Mouse (Mus musculus) heart, adult 2 months (tissue): ENCODE measurements around the gene Olig1. TPM values are rescaled to one million over a fixed set of nuclear protein-coding genes. Genes with fewer than 3 reads are reported as not detected.

ENCODE experiments used
- DNase-seq, 2 experiments: peaks; one replicate each; pipeline ENCODE4 v3.0.0; 2021
- H3K27ac ChIP-seq: fragments of 200-600 bp; 2 replicates; pipeline ENCODE4 v1.8.1; 2022
- H3K27me3 ChIP-seq: fragments of 200-500 bp; 2 replicates; pipeline ENCODE4 v1.6.1; 2012; ENCODE audit warnings: mild to moderate bottlenecking, low read length, inconsistent platforms, mixed read lengths; ENCODE audit not compliant: control insufficient read depth, insufficient read depth
- H3K36me3 ChIP-seq: fragments of 200-500 bp; 2 replicates; pipeline ENCODE4 v1.6.1; 2012; ENCODE audit warnings: low read length, inconsistent platforms; ENCODE audit not compliant: control insufficient read depth, insufficient read depth
- H3K4me1 ChIP-seq: fragments of 200-500 bp; 2 replicates; pipeline ENCODE4 v1.6.1; 2011; ENCODE audit warnings: low read length; ENCODE audit not compliant: control insufficient read depth, insufficient read depth
- H3K4me3 ChIP-seq: fragments of 200-600 bp; 2 replicates; pipeline ENCODE4 v1.8.1; 2022
- H3K79me2 ChIP-seq: fragments of 200-500 bp; replicated peaks from 2 replicates; pipeline ENCODE4 v1.6.1; 2012; ENCODE audit warnings: mild to moderate bottlenecking, inconsistent platforms, low read length, moderate library complexity, mixed read lengths; ENCODE audit not compliant: control insufficient read depth, insufficient read depth
- H3K9ac ChIP-seq: fragments of 200-500 bp; 2 replicates; pipeline ENCODE4 v1.6.1; 2012; ENCODE audit warnings: low read depth, mild to moderate bottlenecking, control low read depth, inconsistent platforms, low read length, mixed read lengths
- CTCF ChIP-seq: fragments of 200-600 bp; IDR thresholded peaks from 2 replicates; pipeline ENCODE4 v1.8.1; 2022; ENCODE audit warnings: antibody characterized with exemption, mild to moderate bottlenecking, moderate library complexity
- EP300 ChIP-seq: fragments of 200-500 bp; IDR thresholded peaks from 2 replicates; pipeline ENCODE4 v1.6.1; 2011; ENCODE audit warnings: low read depth, low read length, control low read depth; ENCODE audit not compliant: insufficient read depth
- POLR2A ChIP-seq: fragments of 200-500 bp; IDR thresholded peaks from 2 replicates; pipeline ENCODE4 v1.6.1; 2011; ENCODE audit warnings: mild to moderate bottlenecking, low read depth, low read length, control low read depth; ENCODE audit not compliant: insufficient read depth
- WGBS: fragments of 180-500 bp; shearing (Covaris S2); methylation state at CpG from one replicate; pipeline ENCODE4 v1.1.7; 2018; 5-methylcytosine and 5-hydroxymethylcytosine counted together
- intact Hi-C: fragments of 180-260 bp; cut with DNase I; formaldehyde crosslinking; loops from one replicate; pipeline ENCODE4 v1.15.1; 2025
- polyA plus RNA-seq: library from polyadenylated mRNA; depleted of rRNA; stranded (reverse); fragments of >200 nt; gene quantifications from 2 replicates; pipeline ENCODE4 v1.2.3, GENCODE M21; 2012
- total RNA-seq, 2 experiments: library from RNA; stranded (reverse); gene quantifications; 2 replicates each; pipeline ENCODE4 v1.2.3; 2021

Olig1 gene
- total and polyA plus RNA-seq, 3 experiments, result 0.25 TPM; not detected in 2

GRCm38 (mm10) chr16:91280516-91280915 lies 10.9 kb downstream of the Olig1 start:
- H3K79me2 ChIP-seq, result no peaks in the 10 kb centered on the region
- 62% methylated on average over 4 of the region's 4 CpGs for whole genome bisulfite sequencing
- H3K4me1 ChIP-seq, result no peaks in the 10 kb centered on the region
- DNase-seq, result no peak
- H3K27ac ChIP-seq, result no peak overlapping the region
- intact Hi-C loops, result no loop called here
- TF ChIP-seq POLR2A (no peak), CTCF (no peak), EP300 (no peak)
- no peak overlapping the region for H3K9ac ChIP-seq
- no peaks in the 10 kb centered on the region for H3K36me3 ChIP-seq
- no peak overlapping the region for H3K4me3 ChIP-seq
- no peaks in the 10 kb centered on the region; the same call in 1 of the 2 replicates for H3K27me3 ChIP-seq

- no peak for DNase-seq
- TF ChIP-seq EP300 (no peak), CTCF (no peak), POLR2A (no peak)
- intact Hi-C loops, result no loop called here
- no peaks in the 10 kb centered on the region for H3K79me2 ChIP-seq
- H3K27me3 ChIP-seq, result no peaks in the 10 kb centered on the region
- no peaks in the 10 kb centered on the region for H3K36me3 ChIP-seq
- H3K4me3 ChIP-seq, result no peak overlapping the region
- no peak overlapping the region for H3K27ac ChIP-seq
- 71% methylated on average over 7 of the region's 7 CpGs for WGBS
- H3K4me1 ChIP-seq, result no peaks in the 10 kb centered on the region
- H3K9ac ChIP-seq, result no peak overlapping the region
Observed at GRCm38 (mm10) chr16:91292080-91292479, 22.5 kb downstream of the Olig1 start.

GRCm38 (mm10) chr16:91292719-91293333 lies 23.3 kb downstream of the Olig1 start:
- no peaks in the 10 kb centered on the region for H3K27me3 ChIP-seq
- H3K36me3 ChIP-seq, result no peaks in the 10 kb centered on the region
- no peak overlapping the region for H3K4me3 ChIP-seq
- H3K9ac ChIP-seq, result no peak overlapping the region
- no peaks in the 10 kb centered on the region for H3K79me2 ChIP-seq
- no peaks in the 10 kb centered on the region for H3K4me1 ChIP-seq
- intact Hi-C loops, result no loop called here
- DNase-seq, result no peak
- WGBS, result 81% methylated on average over 11 of the region's 11 CpGs
- no peak overlapping the region for H3K27ac ChIP-seq
- no peak for TF ChIP-seq CTCF
- TF ChIP-seq POLR2A, result no peak
- TF ChIP-seq EP300, result no peak

- intact Hi-C loops, result no loop called here
- no peak for DNase-seq
- Histone ChIP-seq H3K27me3 (no peaks in the 10 kb centered on the region), H3K9ac (no peak overlapping the region), H3K4me1 (no peaks in the 10 kb centered on the region), H3K27ac (no peak overlapping the region), H3K79me2 (no peaks in the 10 kb centered on the region), H3K36me3 (no peaks in the 10 kb centered on the region), H3K4me3 (no peak overlapping the region)
- WGBS, result 49% methylated on average over 4 of the region's 4 CpGs
- TF ChIP-seq POLR2A (no peak), CTCF (no peak), EP300 (no peak)
Observed at GRCm38 (mm10) chr16:91297726-91298125, 28.2 kb downstream of the Olig1 start.

DNA sequence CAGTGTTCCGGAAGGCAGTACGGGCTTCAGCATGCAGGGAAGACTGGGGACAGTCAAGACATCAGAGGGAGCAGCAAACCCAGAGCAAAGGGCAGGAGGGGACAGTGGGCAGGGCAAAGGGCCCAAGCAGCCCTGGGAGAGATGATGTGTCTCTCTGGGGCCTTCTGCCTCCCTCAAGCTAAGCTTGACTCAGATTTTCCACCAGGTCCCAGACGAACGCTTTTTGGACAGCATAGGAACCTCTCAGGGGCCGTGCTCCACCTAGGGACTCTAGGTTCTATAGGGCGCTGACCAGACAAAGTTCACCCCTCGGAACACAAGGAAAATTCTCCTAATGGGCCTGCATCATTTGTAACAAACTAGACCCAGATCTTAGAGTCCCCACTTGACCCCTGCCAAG lies 29.8 kb downstream of the Olig1 start:
- intact Hi-C loops, result no loop called here
- no peak for TF ChIP-seq POLR2A
- no peak for TF ChIP-seq EP300
- no peak for TF ChIP-seq CTCF
- Histone ChIP-seq H3K4me1 (no peaks in the 10 kb centered on the region), H3K27me3 (no peaks in the 10 kb centered on the region), H3K9ac (no peak overlapping the region), H3K36me3 (no peaks in the 10 kb centered on the region), H3K27ac (no peak overlapping the region), H3K79me2 (no peaks in the 10 kb centered on the region), H3K4me3 (no peak overlapping the region)
- DNase-seq, result no peak
- WGBS, result 80% methylated on average over 7 of the region's 7 CpGs

DNA sequence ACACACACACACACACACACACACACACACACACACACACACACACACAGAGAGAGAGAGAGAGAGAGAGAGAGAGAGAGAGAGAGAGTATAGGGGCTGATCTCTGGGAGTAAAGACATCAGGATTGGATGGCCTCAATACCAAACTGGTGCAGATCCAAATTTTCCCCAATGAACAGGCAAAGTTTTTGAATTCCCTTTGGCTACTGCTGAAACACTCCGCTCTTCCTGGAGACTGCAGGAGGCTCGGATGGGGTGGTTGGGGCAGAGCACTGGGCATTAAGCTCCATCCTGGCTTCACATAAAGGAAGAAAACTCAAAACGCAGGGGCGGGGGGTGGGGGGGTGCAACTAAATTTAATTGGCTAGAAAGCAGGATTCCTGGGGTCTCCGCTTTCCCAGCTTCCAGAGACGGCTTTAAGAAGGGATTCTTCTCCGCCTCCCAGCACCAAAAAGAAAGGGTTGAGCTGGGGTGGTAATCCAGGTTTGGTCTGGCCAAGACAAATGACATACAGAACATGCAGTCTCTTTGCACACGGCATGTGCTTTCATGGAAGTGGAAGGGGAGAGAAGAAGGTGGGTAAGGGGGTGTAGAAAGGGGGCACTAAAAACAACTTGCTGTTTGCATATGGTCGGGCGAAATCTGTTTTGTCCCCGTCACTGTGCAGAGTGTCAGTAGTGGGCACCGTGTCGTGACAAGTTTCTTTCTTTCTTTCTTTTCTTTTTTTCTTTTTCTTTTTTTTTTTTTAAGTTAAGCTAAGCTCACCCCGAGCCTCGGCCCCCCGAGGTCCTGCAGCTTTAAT lies 31.3 kb downstream of the Olig1 start:
- Histone ChIP-seq H3K4me3 (no peak overlapping the region), H3K79me2 (no peaks in the 10 kb centered on the region), H3K27me3 (no peaks in the 10 kb centered on the region), H3K4me1 (no peaks in the 10 kb centered on the region), H3K36me3 (no peaks in the 10 kb centered on the region), H3K27ac (no peak overlapping the region), H3K9ac (no peak overlapping the region)
- intact Hi-C loops, result no loop called here
- no peak for TF ChIP-seq CTCF
- no peak for TF ChIP-seq EP300
- TF ChIP-seq POLR2A, result no peak
- 55% methylated on average over 16 of the region's 16 CpGs for WGBS
- DNase-seq, result no peak
